Mouse (Mus musculus) neutrophil, adult 5-6 weeks (primary cell): ENCODE data around the gene Rpl11. TPM values are rescaled to one million over a fixed set of nuclear protein-coding genes. Genes with fewer than 3 reads are reported as not detected.

ENCODE experiments used
- ATAC-seq: fragments of 151-379, 151-347 bp; 2 replicates; pipeline ENCODE4 v1.8.0; 2017; ENCODE audit warnings: mild to moderate bottlenecking, moderate TSS enrichment; ENCODE audit not compliant: insufficient number of reproducible peaks, poor library complexity, low FRiP score, severe bottlenecking; ENCODE audit errors: extremely low read depth
- total RNA-seq: library from RNA; stranded (forward); fragments of 200-1000 nt; gene quantifications from 2 replicates; pipeline ENCODE4 v1.2.3, GENCODE M21; 2017

Gene Rpl11
- total RNA-seq, 1 experiment from 2014 or later: 333 TPM

DNA sequence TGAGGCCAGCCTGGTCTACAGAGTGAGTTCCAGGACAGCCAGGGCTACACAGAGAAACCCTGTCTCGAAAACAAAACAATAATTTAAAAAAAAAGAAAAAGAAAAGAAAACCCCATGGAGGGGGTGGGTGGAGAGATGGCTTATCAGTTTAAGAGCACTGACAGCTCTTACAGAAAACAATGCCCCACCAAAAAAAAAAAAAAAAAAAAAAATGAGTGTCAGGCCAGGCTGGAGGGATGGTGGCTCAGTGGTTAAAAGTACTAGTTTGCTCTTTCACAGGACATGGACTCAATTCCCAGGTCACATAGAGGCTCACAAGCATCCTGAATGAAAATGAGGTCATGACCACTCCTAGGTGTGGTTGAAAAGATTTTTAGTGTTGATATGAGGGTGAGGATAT lies 20.0 kb downstream of the Rpl11 start:
- ATAC-seq: no peak

- no peak for ATAC-seq
Observed at GRCm38 (mm10) chr4:136030968-136031909, 22.0 kb downstream of the Rpl11 start.

DNA sequence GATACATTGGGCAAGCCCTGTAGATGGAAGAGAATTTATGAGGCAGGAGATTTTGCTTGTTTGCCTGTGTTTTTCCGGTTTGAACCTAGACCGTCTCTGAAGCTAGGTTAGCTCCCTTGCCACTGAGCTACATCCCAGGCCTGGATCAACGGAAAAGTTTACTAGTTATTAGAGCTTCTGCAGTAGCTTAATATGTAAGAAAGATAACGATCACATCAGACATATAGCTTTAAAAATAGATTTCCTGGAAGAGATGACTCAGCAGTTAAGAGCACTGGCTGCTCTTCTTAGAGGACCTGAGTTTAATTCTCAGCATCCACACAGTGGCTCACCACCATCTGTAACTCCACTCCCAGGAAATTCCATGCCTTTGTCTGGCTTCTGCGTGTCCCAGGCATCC lies 24.5 kb downstream of the Rpl11 start:
- no peak for ATAC-seq

DNA sequence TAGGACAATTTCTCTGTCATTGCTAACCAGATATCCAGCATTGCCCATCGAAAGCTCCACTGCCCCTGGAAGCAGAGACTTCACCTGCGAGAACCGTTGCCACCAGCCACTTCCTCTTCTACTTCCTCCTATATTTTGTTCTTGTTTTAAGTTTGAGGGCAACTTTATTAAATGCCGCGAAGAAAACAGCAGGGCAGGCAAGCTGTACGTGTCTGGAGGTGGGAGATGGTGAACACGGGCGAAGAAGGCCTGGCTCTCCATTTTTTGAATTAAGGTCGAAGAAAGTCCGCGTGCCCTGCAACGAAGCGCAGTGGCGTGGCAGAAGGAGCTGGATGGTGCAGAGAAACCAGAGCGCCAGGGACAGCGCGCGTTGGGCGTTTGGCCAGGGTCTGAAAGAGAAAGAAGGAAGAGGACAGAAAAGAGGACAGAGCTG lies 25.1 kb downstream of the Rpl11 start:
- ATAC-seq: peak; percentile 64

GRCm38 (mm10) chr4:136027416-136028131 lies 25.7 kb downstream of the Rpl11 start:
- ATAC-seq: no peak; the same call in 1 of the 2 replicates

DNA sequence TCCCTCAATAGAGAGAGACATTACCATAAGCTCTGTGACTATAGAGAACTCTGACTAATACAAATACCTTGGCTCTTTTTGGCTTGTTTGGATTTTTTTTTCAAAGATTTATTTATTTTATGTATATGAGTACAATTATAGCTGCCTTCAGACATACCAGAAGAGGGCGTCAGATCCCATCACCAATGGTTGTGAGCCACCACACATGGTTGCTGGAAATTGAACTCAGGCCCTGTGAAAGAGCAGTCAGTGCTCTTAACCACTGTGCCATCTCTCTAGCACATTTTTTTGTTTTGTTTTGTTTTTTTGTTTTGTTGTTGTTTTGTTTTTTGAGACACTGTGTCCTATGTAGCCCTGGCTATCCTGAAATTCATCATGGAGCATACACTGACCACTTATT lies 27.9 kb downstream of the Rpl11 start:
- ATAC-seq: no peak

DNA sequence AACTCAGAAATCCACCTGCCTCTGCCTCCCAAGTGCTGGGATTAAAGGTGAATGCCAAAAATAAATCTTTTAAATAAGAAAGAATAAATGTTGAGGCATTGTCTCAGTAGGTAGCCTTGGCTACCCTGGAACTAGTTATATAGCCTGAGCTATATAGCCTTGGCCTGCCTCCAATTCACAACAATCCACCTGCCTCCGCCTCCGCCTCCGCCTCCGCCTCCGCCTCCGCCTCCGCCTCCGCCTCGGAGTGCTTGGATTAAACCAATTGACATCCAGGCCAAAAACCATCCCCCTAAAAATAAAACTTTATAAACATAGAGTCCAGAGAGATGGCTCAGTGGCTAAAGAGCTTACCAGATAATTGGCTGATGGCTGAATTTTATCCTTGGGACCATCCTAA lies 30.3 kb downstream of the Rpl11 start:
- ATAC-seq: no peak

DNA sequence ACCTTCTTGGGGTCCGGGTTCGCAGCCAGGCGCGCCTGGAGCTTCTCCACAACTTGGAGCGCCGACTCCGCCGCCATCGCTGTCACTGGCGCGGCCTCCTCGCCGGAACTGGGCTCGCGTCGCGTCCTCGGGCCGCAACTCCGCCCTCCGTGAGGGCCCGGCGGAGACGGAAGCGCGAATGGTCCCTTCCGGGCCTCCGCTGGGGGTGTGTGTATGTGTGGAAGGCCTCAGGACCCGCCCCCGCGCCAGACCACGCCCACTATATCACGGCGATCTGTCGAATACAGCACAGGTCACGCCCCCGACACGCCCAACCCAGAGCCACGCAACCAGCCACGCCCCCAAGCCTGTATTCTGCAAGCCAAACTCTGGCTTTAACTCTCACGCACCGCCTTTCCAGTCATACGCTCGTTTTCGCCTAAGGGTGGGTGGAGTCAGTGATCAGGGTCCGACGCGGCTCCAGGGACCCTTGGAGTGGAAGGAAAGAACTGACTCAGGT lies 31.6 kb downstream of the Rpl11 start, which contains the start of gene Eloa:
TSS of gene Eloa (minus strand) at position 215 of the 499 bp plus-strand sequence.
- peak; percentile 99 for ATAC-seq

GRCm38 (mm10) chr4:136020743-136021548 lies 32.3 kb downstream of the Rpl11 start:
- ATAC-seq: peak; percentile 46; the same call in 1 of the 2 replicates

DNA sequence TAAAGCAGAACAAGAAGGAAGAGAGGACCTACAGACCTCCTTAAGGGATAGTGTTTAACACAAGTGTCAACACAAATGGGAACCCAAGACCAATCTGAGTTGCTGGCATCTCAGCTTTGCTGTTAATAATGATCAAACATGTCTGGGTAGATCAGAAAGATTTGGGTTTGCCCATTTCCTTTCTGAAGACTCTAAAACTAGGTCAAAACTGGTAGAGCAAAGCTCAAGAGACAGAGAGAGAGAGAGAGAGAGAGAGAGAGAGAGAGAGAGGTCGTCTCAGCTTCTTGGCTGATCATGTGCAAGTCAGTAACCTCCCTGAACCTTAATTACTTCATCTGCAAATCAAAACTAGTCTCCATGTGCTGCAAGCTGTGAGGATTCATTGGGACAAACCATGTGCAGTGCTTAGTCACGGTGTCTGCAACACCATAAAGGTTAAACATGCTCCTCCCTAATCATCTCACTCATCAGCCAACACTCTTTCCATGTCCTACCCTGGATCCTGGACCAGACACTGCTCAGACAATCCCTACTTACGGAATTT lies 37.1 kb downstream of the Rpl11 start:
- ATAC-seq: no peak

DNA sequence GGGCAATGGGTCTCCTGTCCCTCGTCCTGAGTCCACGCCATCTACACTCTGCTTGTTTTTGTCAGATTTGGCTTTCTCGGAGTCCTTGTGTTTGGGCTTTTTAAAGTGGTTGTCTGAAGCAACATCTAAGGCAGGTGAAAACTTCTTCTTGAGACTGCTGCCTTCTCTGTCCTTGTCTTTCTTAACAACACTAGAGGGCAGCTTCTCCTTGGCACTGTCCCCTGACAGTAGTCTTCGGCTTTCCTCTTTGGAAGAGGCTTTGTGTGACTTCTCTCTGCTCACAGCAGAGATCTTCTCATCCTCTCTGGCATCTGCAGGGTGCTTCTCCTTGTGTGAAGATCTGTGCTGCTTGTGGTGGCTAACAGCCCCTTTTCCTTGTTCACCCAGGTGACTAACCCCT lies 42.6 kb downstream of the Rpl11 start:
- no peak for ATAC-seq

GRCm38 (mm10) chr4:136008782-136009447 lies 44.3 kb downstream of the Rpl11 start:
- no peak for ATAC-seq

- ATAC-seq: no peak
Observed at GRCm38 (mm10) chr4:136006821-136007220, 46.4 kb downstream of the Rpl11 start.

DNA sequence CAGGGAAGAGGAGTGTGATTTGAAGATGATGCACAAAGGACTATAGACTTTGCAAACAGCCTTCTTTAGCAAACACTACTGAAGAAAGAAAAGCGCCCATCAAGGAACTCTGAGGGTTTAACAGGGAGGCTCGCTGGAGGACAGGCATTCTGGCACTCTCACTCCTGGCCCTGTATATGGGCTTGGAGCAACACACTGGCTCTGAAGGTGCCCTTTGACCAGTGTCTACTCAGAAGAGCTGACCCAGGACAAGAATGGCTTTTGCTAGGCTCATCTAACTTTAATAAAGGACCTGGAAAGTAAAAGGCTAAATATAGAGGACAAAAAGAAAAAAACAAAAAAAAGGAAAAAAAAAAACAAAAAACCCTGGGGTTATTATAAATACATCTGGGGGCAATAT lies 48.3 kb downstream of the Rpl11 start:
- no peak for ATAC-seq

GRCm38 (mm10) chr4:136004107-136004675 lies 49.0 kb downstream of the Rpl11 start:
- ATAC-seq: no peak

DNA sequence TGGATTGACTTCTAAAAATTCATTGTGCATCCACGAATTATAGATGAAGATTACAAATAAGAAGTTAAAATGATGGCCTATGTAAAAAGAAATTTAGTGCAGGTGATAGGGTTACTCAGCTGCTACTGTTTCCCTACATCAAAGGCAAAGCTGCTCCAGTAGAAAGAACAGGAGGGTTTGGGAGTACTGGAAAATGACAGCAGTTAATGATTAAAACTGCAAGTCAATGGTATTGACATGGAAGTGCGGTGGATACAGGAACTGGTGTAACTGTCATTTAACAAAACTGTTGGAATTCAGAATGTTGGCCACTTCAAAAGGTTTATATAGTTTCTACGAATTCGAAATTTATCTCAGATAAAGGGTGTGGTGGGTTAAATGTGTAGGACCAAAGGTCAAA lies 58.1 kb downstream of the Rpl11 start:
- ATAC-seq: no peak

DNA sequence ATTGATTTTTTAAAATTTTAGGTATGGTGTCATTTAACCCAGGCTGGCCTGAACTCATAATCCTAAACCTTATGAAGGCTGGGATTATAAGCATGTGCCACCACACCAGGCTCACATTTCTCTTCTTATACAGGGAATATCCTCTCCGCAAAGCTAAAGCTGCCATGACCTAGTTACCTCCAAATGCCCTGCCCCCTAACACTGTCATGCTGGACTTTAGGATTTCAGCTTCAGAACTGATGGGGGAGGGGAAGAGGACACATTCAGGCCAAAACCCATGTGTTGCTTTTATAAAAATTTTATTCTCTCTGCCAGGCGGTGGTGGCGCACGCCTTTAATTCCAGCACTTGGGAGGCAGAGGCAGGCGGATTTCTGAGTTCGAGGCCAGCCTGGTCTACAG lies 59.3 kb downstream of the Rpl11 start:
- no peak for ATAC-seq

DNA sequence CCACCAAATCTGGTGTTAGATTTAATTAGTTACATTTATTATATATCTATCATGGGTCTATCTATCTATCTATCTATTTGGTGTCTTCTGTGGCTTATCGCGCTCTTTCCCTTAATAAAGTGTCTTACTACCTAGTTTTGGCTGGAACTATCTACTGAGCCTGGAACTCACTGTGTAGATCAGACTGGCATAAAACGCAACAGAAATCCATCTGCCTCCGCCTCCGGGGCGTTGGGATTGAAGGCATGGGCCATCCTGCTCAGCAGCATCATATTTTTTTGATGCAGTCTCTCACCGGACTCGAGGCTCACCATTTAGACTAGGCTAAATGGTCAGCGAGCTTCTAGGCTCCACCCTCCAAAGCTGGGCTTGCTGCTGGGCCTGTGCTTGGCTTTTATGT lies 65.5 kb downstream of the Rpl11 start:
- no peak for ATAC-seq
